Mouse (Mus musculus) adipose tissue, adult 10 weeks (tissue): Measurements from ENCODE around the gene Atf4. TPM values are rescaled to one million over a fixed set of nuclear protein-coding genes. Genes with fewer than 3 reads are reported as not detected.

ENCODE experiments used
- polyA plus RNA-seq: library from polyadenylated mRNA; stranded (reverse); fragments of 350-450 nt; fragmentation: Illumina TruSeq; extraction: RNeasy Lipid Tissue Mini Kit (QIAGEN cat#74804); gene quantifications from one replicate; pipeline ENCODE4 v1.2.3, GENCODE M21; 2014; ENCODE audit warnings: low read depth, low replicate concordance

Gene Atf4
- 152 TPM for polyA plus RNA-seq

DNA sequence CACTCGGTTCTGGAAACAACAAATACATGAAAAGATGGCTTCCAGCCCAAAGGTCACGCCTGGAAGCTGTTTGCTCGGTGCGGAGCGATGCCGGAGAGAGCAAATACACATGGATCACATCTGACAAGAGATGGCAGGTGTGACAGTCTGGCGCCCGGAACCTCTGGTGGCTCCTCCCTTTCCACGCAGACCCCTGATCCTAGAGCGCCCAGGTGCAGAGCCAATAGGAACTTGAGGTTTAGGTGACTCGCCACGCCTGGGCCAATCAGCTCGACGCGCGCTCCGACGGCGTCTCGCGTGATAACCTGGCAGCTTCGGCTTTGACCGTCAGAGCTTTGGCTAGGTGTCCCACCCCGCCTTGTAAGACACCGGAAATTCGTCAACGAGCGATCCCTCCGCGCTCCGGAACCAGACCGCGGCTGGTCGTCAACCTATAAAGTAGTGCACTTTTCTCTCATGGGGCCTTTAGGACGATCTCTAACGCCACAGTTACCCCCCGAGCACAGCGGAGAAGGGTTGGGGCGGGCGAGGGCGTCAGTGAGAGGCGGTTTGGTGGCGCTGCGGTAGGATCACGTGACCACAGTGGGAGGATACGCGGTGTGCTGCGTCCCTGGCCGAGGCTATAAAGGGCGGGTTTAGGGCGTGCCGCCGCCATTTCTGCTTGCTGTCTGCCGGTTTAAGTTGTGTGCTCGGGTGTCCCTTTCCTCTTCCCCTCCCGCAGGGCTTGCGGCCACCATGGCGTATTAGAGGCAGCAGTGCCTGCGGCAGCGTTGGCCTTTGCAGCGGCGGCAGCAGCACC, at the start of gene Atf4:
Gene Atf4 (plus strand): TSS at position 338 of the 799 bp plus-strand sequence.

DNA sequence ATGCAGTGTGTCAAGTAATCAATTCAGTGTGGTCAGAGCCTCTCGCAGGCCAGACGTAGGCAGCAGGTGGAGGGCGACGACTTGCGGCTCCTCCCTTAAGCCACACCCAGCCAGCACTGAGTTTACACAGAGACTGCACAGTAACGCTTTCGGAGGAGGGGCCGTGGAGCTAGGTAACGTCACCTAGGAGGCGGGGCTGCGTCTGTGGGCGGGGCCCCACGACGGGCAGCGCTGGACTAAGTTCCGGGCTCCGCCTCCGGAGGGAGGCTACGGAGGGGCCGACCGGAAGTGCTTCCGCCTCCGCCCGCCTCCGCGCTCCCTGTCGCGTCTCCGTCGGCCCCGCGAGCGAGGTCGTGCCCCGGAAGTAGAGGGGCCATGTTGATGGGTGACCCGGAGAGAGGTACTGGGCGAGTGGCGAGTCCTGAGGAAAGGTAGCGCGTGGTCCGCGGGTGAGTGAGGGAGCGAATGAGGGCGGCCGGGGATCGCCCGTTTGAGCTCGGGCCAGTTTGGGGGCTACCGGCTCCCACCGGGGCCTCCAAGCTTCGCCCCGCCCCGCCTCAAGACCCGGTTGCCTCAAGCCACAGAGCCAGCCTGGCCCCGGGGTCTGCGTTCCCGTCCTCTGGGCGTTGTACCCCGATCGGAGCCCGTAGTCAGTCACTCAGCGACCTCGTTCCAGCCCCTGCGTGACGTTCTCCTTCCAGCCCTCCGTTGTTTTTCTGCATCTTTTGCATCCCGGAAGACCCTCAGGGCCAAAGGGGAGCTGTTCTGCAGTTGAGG, 21.1 kb upstream of the Atf4 start, which contains the start of gene Mief1:
Gene Mief1 (plus strand): TSS at position 286 of the 777 bp plus-strand sequence.

DNA sequence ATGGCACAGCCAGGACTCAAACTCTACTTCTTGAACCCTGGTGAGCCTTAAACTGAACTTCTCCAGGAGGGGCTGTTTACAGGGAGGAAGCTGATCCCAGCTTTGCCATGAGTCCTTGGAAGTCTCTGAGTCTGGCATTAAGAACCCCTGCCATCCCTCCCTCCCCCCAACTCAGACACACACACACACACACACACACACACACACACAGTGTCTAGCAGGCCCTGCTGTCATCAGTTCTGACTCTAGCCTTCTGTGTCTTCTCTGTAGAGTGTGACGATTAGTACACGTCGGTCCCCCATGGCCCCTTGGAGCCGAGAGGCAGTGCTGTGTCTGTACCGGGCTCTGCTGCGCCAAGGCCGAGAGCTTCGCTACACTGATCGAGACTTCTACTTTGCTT, 19.4 kb upstream of the Atf4 start, which contains the start of gene AC140267.1:
Gene AC140267.1 (plus strand): TSS at position 301 of the 400 bp plus-strand sequence.

DNA sequence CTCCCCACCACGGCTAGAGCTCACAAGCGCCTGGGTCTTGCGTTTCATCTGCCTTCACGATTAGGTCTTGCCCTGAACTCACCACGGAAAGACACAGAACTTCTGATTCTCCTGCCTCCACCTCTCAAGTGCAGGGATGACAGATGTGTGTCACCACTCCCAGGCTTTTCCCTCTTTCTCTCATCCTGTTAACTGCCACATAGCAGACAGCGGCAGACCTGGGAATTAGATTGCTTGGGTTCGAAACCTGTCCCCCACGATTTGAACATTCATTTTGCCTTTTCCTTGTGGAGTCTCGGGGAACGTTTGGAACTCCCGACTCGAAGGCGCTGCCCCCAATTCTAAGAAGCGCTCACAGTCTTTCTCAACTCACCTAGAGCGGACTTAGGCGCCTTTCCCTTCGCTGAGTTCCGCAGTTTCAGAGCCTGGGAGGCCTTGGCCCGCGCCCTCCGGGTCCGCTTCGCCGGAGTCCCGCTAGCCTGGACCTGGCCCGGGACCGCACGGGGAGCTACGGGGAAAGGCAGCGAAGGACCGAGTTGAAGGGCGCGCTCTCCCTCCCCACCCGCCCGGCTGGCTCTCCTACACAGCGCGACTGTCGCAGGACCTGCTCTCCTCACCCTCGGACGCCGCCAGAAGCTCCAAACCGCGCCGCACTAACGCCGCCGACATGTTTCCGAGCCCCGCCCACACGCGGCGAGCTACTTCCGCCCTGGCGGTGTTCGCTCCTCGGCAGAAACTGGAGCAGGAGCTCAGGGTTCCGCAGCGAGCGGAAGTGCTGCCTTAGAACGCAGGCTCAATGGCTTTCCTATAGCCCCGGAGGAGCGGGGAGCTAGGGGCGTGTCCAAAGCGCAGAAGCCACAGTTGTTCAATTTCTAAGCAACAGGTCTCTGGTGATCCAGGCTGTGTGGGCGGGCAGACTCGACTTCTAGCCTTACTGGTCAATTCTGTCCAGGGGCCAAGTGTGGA, 8.9 kb downstream of the Atf4 start, which contains the start of gene Rps19bp1:
Gene Rps19bp1 (minus strand): TSS at position 706 of the 966 bp plus-strand sequence.

GRCm38 (mm10) chr15:80286851-80287415, 31.9 kb downstream of the Atf4 start, which contains the start of gene Cacna1i:
TSS of gene Cacna1i (plus strand) at chr15:80287238.

Other genes starting within 250 kb of the Atf4 start
- gene Pdgfb, start 240.2 kb upstream of the Atf4 start, polyA plus RNA-seq = 18.1 TPM
- 4.1 TPM for gene Syngr1, start 163.8 kb upstream of the Atf4 start, polyA plus RNA-seq
- 1,167 TPM for gene Rpl3, start 163.3 kb upstream of the Atf4 start, polyA plus RNA-seq
- 11.9 TPM for gene Tab1, start 122.1 kb upstream of the Atf4 start, polyA plus RNA-seq
- gene Mgat3, start 81.5 kb upstream of the Atf4 start, polyA plus RNA-seq = 8.3 TPM
- 12.3 TPM for gene Mief1, start 21.2 kb upstream of the Atf4 start, polyA plus RNA-seq
- gene AC140267.1, start 19.3 kb upstream of the Atf4 start, polyA plus RNA-seq = not detected
- gene Rps19bp1, start 9.1 kb downstream of the Atf4 start, polyA plus RNA-seq = 31.2 TPM
- 0.66 TPM for gene Cacna1i, start 32.1 kb downstream of the Atf4 start, polyA plus RNA-seq